Mouse (Mus musculus): Measurements from ENCODE around the gene Mybl2.

Gene Mybl2

GRCm38 (mm10) chr2:163071590-163071989 is 17.1 kb downstream of the Mybl2 start:
- no peak for DNase-seq (ENCODE audit: low spot score)

- DNase-seq (ENCODE audit: low spot score), result no peak
Observed at GRCm38 (mm10) chr2:163073023-163073757, 18.7 kb downstream of the Mybl2 start.

- DNase-seq (ENCODE audit: low spot score), result no peak
Observed at GRCm38 (mm10) chr2:163074006-163074405, 19.5 kb downstream of the Mybl2 start.

- no peak for DNase-seq (ENCODE audit: low spot score)
Observed at GRCm38 (mm10) chr2:163074808-163075207, 20.3 kb downstream of the Mybl2 start.

- DNase-seq (ENCODE audit: low spot score), result no peak
Observed at GRCm38 (mm10) chr2:163075234-163075633, 20.7 kb downstream of the Mybl2 start.

- DNase-seq (ENCODE audit: low spot score), result no peak
Observed at GRCm38 (mm10) chr2:163079041-163079440, 24.6 kb downstream of the Mybl2 start.

- no peak for DNase-seq (ENCODE audit: low spot score)
Observed at GRCm38 (mm10) chr2:163082591-163082990, 28.1 kb downstream of the Mybl2 start.

GRCm38 (mm10) chr2:163084519-163084918 is 30.0 kb downstream of the Mybl2 start:
- DNase-seq (ENCODE audit: low spot score), result no peak

GRCm38 (mm10) chr2:163085047-163085446 is 30.6 kb downstream of the Mybl2 start:
- no peak for DNase-seq (ENCODE audit: low spot score)

GRCm38 (mm10) chr2:163086561-163086960 is 32.1 kb downstream of the Mybl2 start:
- peak; percentile 19 for DNase-seq (ENCODE audit: low spot score)

- DNase-seq (ENCODE audit: low spot score), result no peak
Observed at GRCm38 (mm10) chr2:163087728-163088127, 33.2 kb downstream of the Mybl2 start, which contains the start of gene Gtsf1l. Gene Gtsf1l, minus strand, starts transcription at chr2:163087855.

GRCm38 (mm10) chr2:163089475-163090123 is 35.1 kb downstream of the Mybl2 start:
- DNase-seq (ENCODE audit: low spot score), result no peak

GRCm38 (mm10) chr2:163094909-163095308 is 40.4 kb downstream of the Mybl2 start:
- no peak for DNase-seq (ENCODE audit: low spot score)

GRCm38 (mm10) chr2:163095784-163096183 is 41.3 kb downstream of the Mybl2 start:
- no peak for DNase-seq (ENCODE audit: low spot score)

GRCm38 (mm10) chr2:163099919-163100318 is 45.4 kb downstream of the Mybl2 start:
- DNase-seq (ENCODE audit: low spot score), result no peak

GRCm38 (mm10) chr2:163100551-163100950 is 46.1 kb downstream of the Mybl2 start:
- DNase-seq (ENCODE audit: low spot score), result no peak

- peak; percentile 21 for DNase-seq (ENCODE audit: low spot score)
Observed at GRCm38 (mm10) chr2:163101646-163102203, 47.2 kb downstream of the Mybl2 start.

- no peak for DNase-seq (ENCODE audit: low spot score)
Observed at GRCm38 (mm10) chr2:163102216-163102615, 47.7 kb downstream of the Mybl2 start.

GRCm38 (mm10) chr2:163102900-163103653 is 48.6 kb downstream of the Mybl2 start:
- DNase-seq (ENCODE audit: low spot score), result no peak

- no peak for DNase-seq (ENCODE audit: low spot score)
Observed at GRCm38 (mm10) chr2:163104086-163104770, 49.7 kb downstream of the Mybl2 start.

- no peak for DNase-seq (ENCODE audit: low spot score)
Observed at GRCm38 (mm10) chr2:163108385-163108784, 53.9 kb downstream of the Mybl2 start.

GRCm38 (mm10) chr2:163110706-163111105 is 56.2 kb downstream of the Mybl2 start:
- no peak for DNase-seq (ENCODE audit: low spot score)
